Mouse (Mus musculus) limb, embryonic 14.5 days (tissue): ENCODE data around the gene Mmab. TPM values are rescaled to one million over a fixed set of nuclear protein-coding genes. Genes with fewer than 3 reads are reported as not detected.

Experiments used
- ATAC-seq: fragments of 200-750 bp; cut with Nextera tagmentation; 2 replicates; pipeline ENCODE4 v1.8.0; 2017; ENCODE audit warnings: low read depth, moderate number of reproducible peaks, moderate TSS enrichment; ENCODE audit not compliant: low FRiP score
- DNase-seq: peaks from one replicate; pipeline ENCODE4 v3.0.0-alpha.2; 2015; ENCODE audit warnings: low spot score
- H3K27ac ChIP-seq: fragments of 300-500 bp; sonication (generic); replicated peaks from 2 replicates; pipeline ENCODE4 v1.5.1; 2014; ENCODE audit warnings: low read depth, mild to moderate bottlenecking, low read length, moderate library complexity, mixed read lengths
- H3K27me3 ChIP-seq: fragments of 300-500 bp; sonication (generic); 2 replicates; pipeline ENCODE4 v1.6.1; 2014; ENCODE audit warnings: low read length, mixed read lengths; ENCODE audit not compliant: control insufficient read depth, insufficient read depth
- H3K36me3 ChIP-seq: fragments of 300-500 bp; sonication (generic); 2 replicates; pipeline ENCODE4 v1.6.1; 2014; ENCODE audit warnings: mild to moderate bottlenecking, low read length, moderate library complexity, mixed read lengths; ENCODE audit not compliant: control insufficient read depth, insufficient read depth
- H3K4me1 ChIP-seq: fragments of 300-500 bp; sonication (generic); 2 replicates; pipeline ENCODE4 v1.6.1; 2014; ENCODE audit warnings: antibody characterized with exemption, low read length, mixed read lengths; ENCODE audit not compliant: control insufficient read depth, insufficient read depth
- H3K4me2 ChIP-seq: fragments of 300-500 bp; sonication (generic); replicated peaks from 2 replicates; pipeline ENCODE4 v1.6.1; 2014; ENCODE audit warnings: low read depth, mild to moderate bottlenecking, low read length, moderate library complexity; ENCODE audit not compliant: severe bottlenecking
- H3K4me3 ChIP-seq: fragments of 300-500 bp; sonication (generic); replicated peaks from 2 replicates; pipeline ENCODE4 v1.5.1; 2014; ENCODE audit warnings: low read length
- H3K9ac ChIP-seq: fragments of 300-500 bp; sonication (generic); 2 replicates; pipeline ENCODE4 v1.6.1; 2014; ENCODE audit warnings: mild to moderate bottlenecking, low read depth, low read length, moderate library complexity; ENCODE audit not compliant: severe bottlenecking
- H3K9me3 ChIP-seq: fragments of 300-500 bp; sonication (generic); 2 replicates; pipeline ENCODE4 v1.6.1; 2016; ENCODE audit warnings: low read length; ENCODE audit not compliant: control insufficient read depth
- POLR2A ChIP-seq: fragments of 200-500 bp; IDR thresholded peaks from 2 replicates; pipeline ENCODE4 v1.8.0; 2012; ENCODE audit warnings: inconsistent platforms, mild to moderate bottlenecking, moderate library complexity, borderline replicate concordance; ENCODE audit not compliant: insufficient read depth, insufficient read length; ENCODE audit errors: extremely low read depth
- WGBS: fragments of 180-500 bp; shearing (Covaris S2); extraction: QIAGEN DNeasy Blood & Tissue Kit; methylation state at CpG from one replicate; pipeline ENCODE4 v1.1.7; 2014; 5-methylcytosine and 5-hydroxymethylcytosine counted together
- polyA plus RNA-seq, 2 experiments: library from polyadenylated mRNA; depleted of rRNA in 1 of 2; stranded (reverse) in 1 of 2; unstranded in 1 of 2; fragments of >200 nt; fragmentation: Nextera tagmentation in 1 of 2; extraction: Ambion mirVana in 1 of 2; gene quantifications; 2 replicates each; pipeline versions ENCODE4 v1.2.1 to v1.2.3; 2012 to 2014

The Mmab gene
- polyA plus RNA-seq, 2 experiments: 29.4 to 41.3 TPM

GRCm38 (mm10) chr5:114467019-114467418 is 23.2 kb upstream of the Mmab start:
- under 1% methylated on average over 9 of the region's 11 CpGs for WGBS
- peak overlapping the region; percentile 50 for H3K9ac ChIP-seq
- peak; percentile 46; the same call in 1 of the 2 replicates for ATAC-seq
- H3K27ac ChIP-seq: no peak overlapping the region
- H3K4me3 ChIP-seq: peak overlapping the region; percentile 32
- peak overlapping the region; percentile 53 for H3K4me2 ChIP-seq
- H3K27me3 ChIP-seq: no peaks in the 10 kb centered on the region
- DNase-seq: no peak
- no peaks in the 10 kb centered on the region for H3K36me3 ChIP-seq
- H3K9me3 ChIP-seq: no peaks in the 10 kb centered on the region
- TF ChIP-seq POLR2A: no peak
- peaks cover 10% of the 10 kb centered on the region; the same call in 1 of the 2 replicates for H3K4me1 ChIP-seq

- Histone ChIP-seq H3K9me3 (no peaks in the 10 kb centered on the region), H3K9ac (no peak overlapping the region), H3K4me3 (no peak overlapping the region), H3K4me2 (no peak overlapping the region), H3K27ac (no peak overlapping the region), H3K36me3 (no peaks in the 10 kb centered on the region), H3K27me3 (no peaks in the 10 kb centered on the region), H3K4me1 (peaks cover 10% of the 10 kb centered on the region; the same call in 1 of the 2 replicates)
- DNase-seq (no peak), ATAC-seq (no peak)
- WGBS: 62% methylated on average over 7 of the region's 7 CpGs
- no peak for TF ChIP-seq POLR2A
These were observed 21.8 kb upstream of the Mmab start for GRCm38 (mm10) chr5:114465641-114466040.

- 91% methylated on average over 2 of the region's 2 CpGs for WGBS
- H3K27ac ChIP-seq: no peak overlapping the region
- peaks cover 10% of the 10 kb centered on the region; the same call in 1 of the 2 replicates for H3K4me1 ChIP-seq
- H3K9me3 ChIP-seq: no peaks in the 10 kb centered on the region
- no peaks in the 10 kb centered on the region for H3K36me3 ChIP-seq
- TF ChIP-seq POLR2A: no peak
- no peak for DNase-seq
- H3K9ac ChIP-seq: no peak overlapping the region
- no peak overlapping the region for H3K4me3 ChIP-seq
- no peak overlapping the region for H3K4me2 ChIP-seq
- no peaks in the 10 kb centered on the region for H3K27me3 ChIP-seq
- ATAC-seq: no peak
These were observed 20.7 kb upstream of the Mmab start for GRCm38 (mm10) chr5:114464561-114464960.

GRCm38 (mm10) chr5:114462067-114463040 is 18.5 kb upstream of the Mmab start:
- no peak for ATAC-seq
- peaks cover 5% of the 10 kb centered on the region; the same call in 1 of the 2 replicates for H3K4me1 ChIP-seq
- H3K27me3 ChIP-seq: no peaks in the 10 kb centered on the region
- no peaks in the 10 kb centered on the region for H3K36me3 ChIP-seq
- 78% methylated on average over 23 of the region's 24 CpGs for WGBS
- no peak overlapping the region for H3K4me2 ChIP-seq
- no peak for TF ChIP-seq POLR2A
- H3K4me3 ChIP-seq: no peak overlapping the region
- no peaks in the 10 kb centered on the region for H3K9me3 ChIP-seq
- no peak overlapping the region for H3K27ac ChIP-seq
- no peak for DNase-seq
- H3K9ac ChIP-seq: no peak overlapping the region

- Histone ChIP-seq H3K36me3 (no peaks in the 10 kb centered on the region), H3K9me3 (no peaks in the 10 kb centered on the region), H3K27me3 (no peaks in the 10 kb centered on the region), H3K4me2 (no peak overlapping the region), H3K9ac (no peak overlapping the region), H3K4me3 (no peak overlapping the region), H3K4me1 (no peaks in the 10 kb centered on the region), H3K27ac (no peak overlapping the region)
- peak; percentile 68 for DNase-seq
- no peak for TF ChIP-seq POLR2A
- ATAC-seq: peak; percentile 41; the same call in 1 of the 2 replicates
- WGBS: 4% methylated on average over 7 of the region's 7 CpGs
These were observed 17.4 kb upstream of the Mmab start for GRCm38 (mm10) chr5:114461238-114461637.
